Mouse (Mus musculus) forebrain, postnatal 0 days (tissue): ENCODE data around the gene Olfr605. TPM values are rescaled to one million over a fixed set of nuclear protein-coding genes. Genes with fewer than 3 reads are reported as not detected.

Experiments
- ATAC-seq: fragments of 200-750 bp; cut with Nextera tagmentation; 2 replicates; pipeline ENCODE4 v1.8.0; 2017; ENCODE audit warnings: mild to moderate bottlenecking, moderate library complexity
- DNase-seq: peaks from one replicate; pipeline ENCODE4 v3.0.0-alpha.2; 2015
- H3K27ac ChIP-seq: fragments of 300-500 bp; sonication (generic); 2 replicates; pipeline ENCODE4 v1.5.1; 2014; ENCODE audit warnings: low read depth, mild to moderate bottlenecking, antibody characterized with exemption, low read length, moderate library complexity, mixed read lengths
- H3K27me3 ChIP-seq: fragments of 300-500 bp; sonication (generic); 2 replicates; pipeline ENCODE4 v1.6.1; 2014; ENCODE audit warnings: mild to moderate bottlenecking, low read length, mixed read lengths; ENCODE audit not compliant: insufficient read depth
- H3K36me3 ChIP-seq: fragments of 300-500 bp; sonication (generic); 2 replicates; pipeline ENCODE4 v1.6.1; 2014; ENCODE audit warnings: mild to moderate bottlenecking, moderate library complexity; ENCODE audit not compliant: insufficient read depth
- H3K4me1 ChIP-seq: fragments of 300-500 bp; sonication (generic); 2 replicates; pipeline ENCODE4 v1.6.1; 2014; ENCODE audit warnings: antibody characterized with exemption; ENCODE audit not compliant: insufficient read depth
- H3K4me2 ChIP-seq: fragments of 300-500 bp; sonication (generic); 2 replicates; pipeline ENCODE4 v1.6.1; 2014; ENCODE audit warnings: low read depth, mild to moderate bottlenecking, moderate library complexity
- H3K4me3 ChIP-seq: fragments of 300-500 bp; sonication (generic); 2 replicates; pipeline ENCODE4 v1.5.1; 2014; ENCODE audit warnings: low read depth, low read length, mixed read lengths
- H3K9ac ChIP-seq: fragments of 300-500 bp; sonication (generic); 2 replicates; pipeline ENCODE4 v1.6.1; 2014; ENCODE audit warnings: mild to moderate bottlenecking
- H3K9me3 ChIP-seq: fragments of 300-500 bp; sonication (generic); 2 replicates; pipeline ENCODE4 v1.6.1; 2016; ENCODE audit warnings: low read length
- CTCF ChIP-seq: sonication (generic); IDR thresholded peaks from 2 replicates; pipeline ENCODE4 v1.5.1; 2016; ENCODE audit warnings: antibody characterized with exemption, control low read depth, low read depth
- WGBS: fragments of 180-500 bp; shearing (Covaris S2); extraction: QIAGEN DNeasy Blood & Tissue Kit; methylation state at CpG from one replicate; pipeline ENCODE4 v1.1.7; 2014; 5-methylcytosine and 5-hydroxymethylcytosine counted together
- microRNA-seq, 2 experiments: library from miRNA; unstranded; fragments of <30 nt; microRNA quantifications; one replicate each; pipeline ENCODE4; 2016
- polyA plus RNA-seq: library from polyadenylated mRNA; unstranded; fragments of >200 nt; fragmentation: Nextera tagmentation; extraction: Ambion mirVana; gene quantifications from 2 replicates; pipeline ENCODE4 v1.2.1, GENCODE M21; 2015
- total RNA-seq: library from RNA; depleted of rRNA; stranded (reverse); fragments of >200 nt; gene quantifications from 2 replicates; pipeline ENCODE4 v1.2.3, GENCODE M21; 2014; rRNA removed

The Olfr605 gene
- total and polyA plus RNA-seq, 2 experiments from 2014 or later: not detected

DNA sequence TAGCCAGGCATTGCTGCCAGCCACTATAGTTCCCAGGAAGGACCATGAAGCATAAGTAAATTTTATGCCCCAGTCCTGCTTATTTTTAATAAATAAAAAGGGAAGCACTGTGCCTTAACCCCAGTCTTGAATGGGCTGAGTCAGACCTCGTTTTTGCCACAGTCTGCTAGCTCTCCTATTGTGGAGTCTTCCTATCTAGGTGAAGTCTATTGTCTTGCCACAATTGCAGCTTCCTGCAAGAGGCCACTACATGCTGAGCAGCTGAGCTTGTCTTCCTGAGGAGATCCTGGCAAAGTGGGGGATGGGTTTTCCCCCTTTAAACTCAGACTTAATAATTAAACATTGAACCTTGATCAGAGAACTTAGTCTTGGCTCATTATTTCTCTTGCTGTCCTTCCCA is 46.3 kb downstream of the Olfr605 start:
- H3K9ac ChIP-seq: no peak overlapping the region
- H3K36me3 ChIP-seq: no peaks in the 10 kb centered on the region
- no peak for ATAC-seq
- TF ChIP-seq CTCF: no peak
- no peaks in the 10 kb centered on the region for H3K27me3 ChIP-seq
- H3K4me2 ChIP-seq: no peak overlapping the region
- H3K4me1 ChIP-seq: no peaks in the 10 kb centered on the region
- 0% methylated on average over 1 of the region's 1 CpGs for WGBS
- no peak overlapping the region for H3K27ac ChIP-seq
- no peak overlapping the region for H3K4me3 ChIP-seq
- H3K9me3 ChIP-seq: no peaks in the 10 kb centered on the region
- no peak for DNase-seq

DNA sequence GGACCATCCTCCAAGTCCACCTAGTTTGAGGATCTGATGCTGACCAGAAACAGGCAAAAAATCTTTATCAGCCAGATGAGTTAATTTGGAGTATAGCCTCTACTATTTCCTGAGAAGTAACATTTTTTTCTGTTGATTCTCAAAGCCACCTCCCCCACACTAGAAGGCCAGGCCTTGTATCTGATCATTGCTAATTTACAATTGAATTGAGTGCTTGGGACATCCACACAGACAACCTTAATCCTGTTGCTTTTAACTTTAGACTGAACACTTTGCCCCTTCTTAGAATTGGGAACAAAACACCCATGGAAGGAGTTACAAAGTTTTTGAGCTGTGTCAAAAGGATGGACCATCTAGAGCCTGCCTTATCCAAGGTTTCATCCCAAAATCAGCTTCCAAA is 47.5 kb downstream of the Olfr605 start:
- Histone ChIP-seq H3K36me3 (no peaks in the 10 kb centered on the region), H3K9ac (no peak overlapping the region), H3K9me3 (no peaks in the 10 kb centered on the region), H3K27me3 (no peaks in the 10 kb centered on the region), H3K4me2 (no peak overlapping the region), H3K27ac (no peak overlapping the region), H3K4me3 (no peak overlapping the region), H3K4me1 (no peaks in the 10 kb centered on the region)
- TF ChIP-seq CTCF: no peak
- ATAC-seq: no peak
- DNase-seq: no peak

Small RNAs within 50 kb of the gene (microRNA-seq; reads per million reads assigned to microRNA genes)
- 0 reads per million in 2 experiments for gene Gm25774

Other genes with a start within 250 kb of the Olfr605 start
- gene Olfr593, start 233.6 kb downstream of the Olfr605 start, total RNA-seq: not detected in 2 replicates
- gene Olfr593, start 233.6 kb downstream of the Olfr605 start, polyA plus RNA-seq: not detected in 2 replicates
- not detected in 2 replicates for gene Olfr594, start 228.4 kb downstream of the Olfr605 start, total RNA-seq
- gene Olfr594, start 228.4 kb downstream of the Olfr605 start, polyA plus RNA-seq: not detected in 2 replicates
- gene Usp17ld, start 192.9 kb downstream of the Olfr605 start, total RNA-seq: not detected in 2 replicates
- gene Usp17ld, start 192.9 kb downstream of the Olfr605 start, polyA plus RNA-seq: not detected in 2 replicates
- gene Olfr596, start 139.8 kb downstream of the Olfr605 start, total RNA-seq: not detected in 2 replicates
- not detected in 2 replicates for gene Olfr596, start 139.8 kb downstream of the Olfr605 start, polyA plus RNA-seq
- 0.24 TPM in 1 of 2 replicates, not detected in the other for gene Olfr597, start 129.1 kb downstream of the Olfr605 start, total RNA-seq
- gene Olfr597, start 129.1 kb downstream of the Olfr605 start, polyA plus RNA-seq: not detected in 2 replicates
- gene Olfr598, start 121.9 kb downstream of the Olfr605 start, total RNA-seq: not detected in 2 replicates
- gene Olfr598, start 121.9 kb downstream of the Olfr605 start, polyA plus RNA-seq: not detected in 2 replicates
- gene Olfr599, start 109.5 kb downstream of the Olfr605 start, total RNA-seq: not detected in 2 replicates
- not detected in 2 replicates for gene Olfr599, start 109.5 kb downstream of the Olfr605 start, polyA plus RNA-seq
- not detected in 2 replicates for gene Olfr600, start 95.8 kb downstream of the Olfr605 start, total RNA-seq
- gene Olfr600, start 95.8 kb downstream of the Olfr605 start, polyA plus RNA-seq: not detected in 2 replicates
- not detected in 2 replicates for gene Olfr601, start 82.8 kb downstream of the Olfr605 start, total RNA-seq
- gene Olfr601, start 82.8 kb downstream of the Olfr605 start, polyA plus RNA-seq: not detected in 2 replicates
- not detected in 2 replicates for gene Olfr603, start 59.3 kb downstream of the Olfr605 start, total RNA-seq
- gene Olfr603, start 59.3 kb downstream of the Olfr605 start, polyA plus RNA-seq: not detected in 2 replicates
- gene Usp17lc, start 30.4 kb downstream of the Olfr605 start, total RNA-seq: not detected in 2 replicates
- gene Usp17lc, start 30.4 kb downstream of the Olfr605 start, polyA plus RNA-seq: not detected in 2 replicates
- gene Olfr606, start 3.6 kb upstream of the Olfr605 start, total RNA-seq: not detected in 2 replicates
- not detected in 2 replicates for gene Olfr606, start 3.6 kb upstream of the Olfr605 start, polyA plus RNA-seq
- not detected in 2 replicates for gene Olfr607, start 18.7 kb upstream of the Olfr605 start, total RNA-seq
- not detected in 2 replicates for gene Olfr607, start 18.7 kb upstream of the Olfr605 start, polyA plus RNA-seq
- gene Olfr608, start 24.4 kb upstream of the Olfr605 start, total RNA-seq: not detected in 2 replicates
- not detected in 2 replicates for gene Olfr608, start 24.4 kb upstream of the Olfr605 start, polyA plus RNA-seq
- not detected in 2 replicates for gene Olfr609, start 52.6 kb upstream of the Olfr605 start, total RNA-seq
- gene Olfr609, start 52.6 kb upstream of the Olfr605 start, polyA plus RNA-seq: not detected in 2 replicates
- gene Olfr610, start 66.7 kb upstream of the Olfr605 start, total RNA-seq: not detected in 2 replicates
- gene Olfr610, start 66.7 kb upstream of the Olfr605 start, polyA plus RNA-seq: not detected in 2 replicates
- not detected in 2 replicates for gene Olfr611, start 75.4 kb upstream of the Olfr605 start, total RNA-seq
- gene Olfr611, start 75.4 kb upstream of the Olfr605 start, polyA plus RNA-seq: not detected in 2 replicates
- not detected in 2 replicates for gene Olfr612, start 97.3 kb upstream of the Olfr605 start, total RNA-seq
- not detected in 2 replicates for gene Olfr612, start 97.3 kb upstream of the Olfr605 start, polyA plus RNA-seq
- not detected in 2 replicates for gene Olfr613, start 102.6 kb upstream of the Olfr605 start, total RNA-seq
- not detected in 2 replicates for gene Olfr613, start 102.6 kb upstream of the Olfr605 start, polyA plus RNA-seq
- gene Olfr615, start 110.6 kb upstream of the Olfr605 start, total RNA-seq: not detected in 2 replicates
- not detected in 2 replicates for gene Olfr615, start 110.6 kb upstream of the Olfr605 start, polyA plus RNA-seq
- not detected in 2 replicates for gene Olfr616, start 123.7 kb upstream of the Olfr605 start, total RNA-seq
- gene Olfr616, start 123.7 kb upstream of the Olfr605 start, polyA plus RNA-seq: not detected in 2 replicates
- not detected in 2 replicates for gene Olfr617, start 127.6 kb upstream of the Olfr605 start, total RNA-seq
- gene Olfr617, start 127.6 kb upstream of the Olfr605 start, polyA plus RNA-seq: not detected in 2 replicates
- gene Olfr618, start 144.7 kb upstream of the Olfr605 start, total RNA-seq: not detected in 2 replicates
- gene Olfr618, start 144.7 kb upstream of the Olfr605 start, polyA plus RNA-seq: not detected in 2 replicates
- not detected in 2 replicates for gene Olfr619, start 155.1 kb upstream of the Olfr605 start, total RNA-seq
- not detected in 2 replicates for gene Olfr619, start 155.1 kb upstream of the Olfr605 start, polyA plus RNA-seq
- not detected in 2 replicates for gene Olfr620, start 167.1 kb upstream of the Olfr605 start, total RNA-seq
- not detected in 2 replicates for gene Olfr620, start 167.1 kb upstream of the Olfr605 start, polyA plus RNA-seq
- gene Olfr622, start 197.3 kb upstream of the Olfr605 start, total RNA-seq: not detected in 2 replicates
- gene Olfr622, start 197.3 kb upstream of the Olfr605 start, polyA plus RNA-seq: not detected in 2 replicates
- not detected in 2 replicates for gene Olfr623, start 218.3 kb upstream of the Olfr605 start, total RNA-seq
- gene Olfr623, start 218.3 kb upstream of the Olfr605 start, polyA plus RNA-seq: not detected in 2 replicates
- gene Olfr624, start 225.8 kb upstream of the Olfr605 start, total RNA-seq: not detected in 2 replicates
- gene Olfr624, start 225.8 kb upstream of the Olfr605 start, polyA plus RNA-seq: not detected in 2 replicates
- not detected in 2 replicates for gene Olfr625-ps1, start 237.3 kb upstream of the Olfr605 start, total RNA-seq
- not detected in 2 replicates for gene Olfr625-ps1, start 237.3 kb upstream of the Olfr605 start, polyA plus RNA-seq